ENCODE assay signal across 14 mouse cellular contexts in genomic region chr11:95981804-95982203, GRCm38 (mm10). TPM values are rescaled to one million over a fixed set of nuclear protein-coding genes. Genes with fewer than 3 reads are reported as not detected.
DNase-seq lines count a peak whose midpoint lies in the region; ATAC-seq lines count a peak whose summit lies in the region.
"Had no signal": no experiment of that assay in that cellular context is flagged by ENCODE, and none has a peak within 500 bp of the region (broad histone marks: within the 10 kb centered on the region; RNA-seq: fewer than 3 reads in every experiment).

No protein-coding gene starts in this region.

- peak overlapping the region; percentile 70 for H3K27ac ChIP-seq in hindbrain, embryonic 10.5 days
- no peak overlapping the region for H3K27ac ChIP-seq in hindbrain, embryonic 11.5 days (ENCODE audit: low read depth, low read length)
- H3K27ac ChIP-seq in midbrain, embryonic 10.5 days (replicated peaks) = peak overlapping the region; percentile 74
- H3K27ac ChIP-seq in midbrain, embryonic 15.5 days = no peak overlapping the region
- peak overlapping the region; percentile 53; the same call in 1 of the 2 replicates for H3K27ac ChIP-seq in embryonic facial prominence, embryonic 15.5 days (replicated peaks)
- H3K27ac ChIP-seq in liver, embryonic 16.5 days (ENCODE audit: low read length) = no peak overlapping the region
- H3K27ac ChIP-seq: forebrain, embryonic 13.5 days had no signal

- peaks cover 82% of the 10 kb centered on the region for H3K36me3 ChIP-seq in hindbrain, embryonic 10.5 days
- H3K36me3 ChIP-seq in hindbrain, embryonic 11.5 days (ENCODE audit: control insufficient read depth, insufficient read depth, low read length) = peaks cover under 1% of the 10 kb centered on the region; the same call in 1 of the 2 replicates
- peaks cover 85% of the 10 kb centered on the region for H3K36me3 ChIP-seq in midbrain, embryonic 10.5 days
- no peaks in the 10 kb centered on the region for H3K36me3 ChIP-seq in midbrain, embryonic 15.5 days (replicated peaks)
- H3K36me3 ChIP-seq in embryonic facial prominence, embryonic 15.5 days = peaks cover 18% of the 10 kb centered on the region; the same call in 1 of the 2 replicates
- H3K36me3 ChIP-seq in liver, embryonic 16.5 days (ENCODE audit: control insufficient read depth, insufficient read depth) = no peaks in the 10 kb centered on the region

- H3K9me3 ChIP-seq in hindbrain, embryonic 10.5 days = no peaks in the 10 kb centered on the region
- H3K9me3 ChIP-seq in hindbrain, embryonic 11.5 days (ENCODE audit: control insufficient read depth, low read length) = no peaks in the 10 kb centered on the region
- no peaks in the 10 kb centered on the region for H3K9me3 ChIP-seq in midbrain, embryonic 10.5 days (replicated peaks)
- H3K9me3 ChIP-seq in midbrain, embryonic 15.5 days = no peaks in the 10 kb centered on the region
- no peaks in the 10 kb centered on the region for H3K9me3 ChIP-seq in embryonic facial prominence, embryonic 15.5 days (replicated peaks)
- no peaks in the 10 kb centered on the region for H3K9me3 ChIP-seq in liver, embryonic 16.5 days (replicated peaks; ENCODE audit: control insufficient read depth, low read length)
- H3K9me3 ChIP-seq: forebrain, embryonic 13.5 days had no signal

- peaks cover 58% of the 10 kb centered on the region for H3K4me1 ChIP-seq in hindbrain, embryonic 10.5 days (replicated peaks)
- 0 out of 2 replicates have a peak, but pooled peaks cover 6% of the 10 kb centered on the region for H3K4me1 ChIP-seq in hindbrain, embryonic 11.5 days (replicated peaks; ENCODE audit: control insufficient read depth, insufficient read depth, low read length)
- peaks cover 47% of the 10 kb centered on the region for H3K4me1 ChIP-seq in midbrain, embryonic 10.5 days
- peaks cover 4% of the 10 kb centered on the region; the same call in 1 of the 2 replicates for H3K4me1 ChIP-seq in midbrain, embryonic 15.5 days
- H3K4me1 ChIP-seq in embryonic facial prominence, embryonic 15.5 days = peaks cover 27% of the 10 kb centered on the region
- H3K4me1 ChIP-seq in liver, embryonic 16.5 days (ENCODE audit: control insufficient read depth, low read depth, low read length) = peaks cover 6% of the 10 kb centered on the region

- WGBS in hindbrain, embryonic 10.5 days = 85% methylated on average over 12 of the region's 12 CpGs
- 91% methylated on average over 12 of the region's 12 CpGs for WGBS in hindbrain, embryonic 11.5 days
- WGBS in midbrain, embryonic 10.5 days = 84% methylated on average over 12 of the region's 12 CpGs
- WGBS in midbrain, embryonic 15.5 days = 86% methylated on average over 12 of the region's 12 CpGs
- 79% methylated on average over 12 of the region's 12 CpGs for WGBS in embryonic facial prominence, embryonic 15.5 days
- WGBS in liver, embryonic 16.5 days (ENCODE audit: insufficient replicate concordance) = 17% methylated on average over 12 of the region's 12 CpGs

- no peak overlapping the region for H3K9ac ChIP-seq in hindbrain, embryonic 11.5 days (ENCODE audit: low read depth, low read length)
- H3K9ac ChIP-seq in midbrain, embryonic 15.5 days = no peak overlapping the region
- no peak overlapping the region for H3K9ac ChIP-seq in embryonic facial prominence, embryonic 15.5 days
- H3K9ac ChIP-seq in liver, embryonic 16.5 days (ENCODE audit: low read depth, low read length) = no peak overlapping the region
- H3K9ac ChIP-seq: forebrain, embryonic 13.5 days had no signal

- DNase-seq in hindbrain, embryonic 10.5 days (ENCODE audit: low spot score) = no peak
- no peak for DNase-seq in hindbrain, embryonic 11.5 days (ENCODE audit: low spot score)
- no peak for DNase-seq in midbrain, embryonic 10.5 days (ENCODE audit: low spot score)
- no peak for DNase-seq in gastrocnemius, postnatal 10 days
- no peak for DNase-seq in B cell, adult 2 months
- DNase-seq: midbrain, embryonic 14.5 days had no signal

- no peak for ATAC-seq in hindbrain, embryonic 11.5 days (ENCODE audit: low FRiP score)
- no peak for ATAC-seq in midbrain, embryonic 15.5 days (replicated peaks)
- no peak for ATAC-seq in embryonic facial prominence, embryonic 15.5 days (ENCODE audit: insufficient number of reproducible peaks, low FRiP score, low TSS enrichment, low read depth)
- ATAC-seq in liver, embryonic 16.5 days (ENCODE audit: low read depth) = peak; percentile 45; the same call in 1 of the 2 replicates
- ATAC-seq: forebrain, embryonic 13.5 days had no signal

- H3K27me3 ChIP-seq in hindbrain, embryonic 10.5 days (ENCODE audit: insufficient read depth, poor library complexity, severe bottlenecking) = no peaks in the 10 kb centered on the region
- no peaks in the 10 kb centered on the region for H3K27me3 ChIP-seq in hindbrain, embryonic 11.5 days (ENCODE audit: control insufficient read depth, insufficient read depth, low read length)
- H3K27me3 ChIP-seq in midbrain, embryonic 10.5 days (ENCODE audit: low read depth, poor library complexity, severe bottlenecking) = no peaks in the 10 kb centered on the region
- H3K27me3 ChIP-seq in midbrain, embryonic 15.5 days (replicated peaks) = no peaks in the 10 kb centered on the region
- no peaks in the 10 kb centered on the region for H3K27me3 ChIP-seq in embryonic facial prominence, embryonic 15.5 days
- no peaks in the 10 kb centered on the region for H3K27me3 ChIP-seq in liver, embryonic 16.5 days (ENCODE audit: control insufficient read depth, insufficient read depth, low read depth, low read length)
- H3K27me3 ChIP-seq: forebrain, embryonic 13.5 days had no signal

- H3K4me2 ChIP-seq in hindbrain, embryonic 11.5 days (replicated peaks; ENCODE audit: low read depth, low read length) = no peak overlapping the region
- no peak overlapping the region for H3K4me2 ChIP-seq in midbrain, embryonic 15.5 days
- H3K4me2 ChIP-seq in embryonic facial prominence, embryonic 15.5 days (replicated peaks) = no peak overlapping the region
- H3K4me2 ChIP-seq in liver, embryonic 16.5 days (ENCODE audit: low read depth, low read length) = no peak overlapping the region; the same call in 1 of the 2 replicates
- H3K4me2 ChIP-seq: forebrain, embryonic 13.5 days had no signal

- H3K4me3 ChIP-seq in hindbrain, embryonic 10.5 days = peak overlapping the region; percentile 7
- no peak overlapping the region for H3K4me3 ChIP-seq in hindbrain, embryonic 11.5 days (ENCODE audit: low read depth, low read length)
- peak overlapping the region; percentile 20 for H3K4me3 ChIP-seq in midbrain, embryonic 10.5 days
- H3K4me3 ChIP-seq in midbrain, embryonic 15.5 days = no peak overlapping the region
- H3K4me3 ChIP-seq in embryonic facial prominence, embryonic 15.5 days (replicated peaks) = no peak overlapping the region
- no peak overlapping the region for H3K4me3 ChIP-seq in liver, embryonic 16.5 days (ENCODE audit: low read depth, low read length)
- H3K4me3 ChIP-seq: forebrain, embryonic 13.5 days had no signal

RNA-seq across cellular contexts. Expression of gene Igf2bp1, which starts 23.9 kb away (rescaled TPM):
- polyA plus RNA-seq in hindbrain, embryonic 10.5 days (2016; fragmentation: Nextera tagmentation; extraction: Ambion mirVana) = 167 and 186 TPM in 2 replicates
- 80.6 and 83.9 TPM in 2 replicates for polyA plus RNA-seq in hindbrain, embryonic 11.5 days (2014; fragmentation: Nextera tagmentation; extraction: Ambion mirVana)
- polyA plus RNA-seq in midbrain, embryonic 10.5 days (2016; fragmentation: Nextera tagmentation; extraction: Ambion mirVana) = 176 and 190 TPM in 2 replicates
- 14.6 and 15.7 TPM in 2 replicates for polyA plus RNA-seq in midbrain, embryonic 15.5 days (2015; fragmentation: Nextera tagmentation; extraction: Ambion mirVana)
- 33.0 and 38.6 TPM in 2 replicates for polyA plus RNA-seq in embryonic facial prominence, embryonic 15.5 days (2015; fragmentation: Nextera tagmentation; extraction: Ambion mirVana)
- polyA plus RNA-seq in liver, embryonic 16.5 days (2015; fragmentation: Nextera tagmentation; extraction: Ambion mirVana) = 10.4 and 10.8 TPM in 2 replicates
- 1 to 10 TPM in 1 of 2 experiments, under 1 TPM in 1; 0.23 to 1.4 TPM for total RNA-seq in gastrocnemius, postnatal 10 days (2021)

RNA-seq across cellular contexts. Expression of gene Gip, which starts 42.5 kb away (rescaled TPM):
- polyA plus RNA-seq in hindbrain, embryonic 10.5 days (2016; fragmentation: Nextera tagmentation; extraction: Ambion mirVana) = not detected in 2 replicates
- not detected in 2 replicates for polyA plus RNA-seq in hindbrain, embryonic 11.5 days (2014; fragmentation: Nextera tagmentation; extraction: Ambion mirVana)
- not detected in 2 replicates for polyA plus RNA-seq in midbrain, embryonic 10.5 days (2016; fragmentation: Nextera tagmentation; extraction: Ambion mirVana)
- not detected in 2 replicates for polyA plus RNA-seq in midbrain, embryonic 15.5 days (2015; fragmentation: Nextera tagmentation; extraction: Ambion mirVana)
- polyA plus RNA-seq in embryonic facial prominence, embryonic 15.5 days (2015; fragmentation: Nextera tagmentation; extraction: Ambion mirVana) = not detected in 2 replicates
- polyA plus RNA-seq in liver, embryonic 16.5 days (2015; fragmentation: Nextera tagmentation; extraction: Ambion mirVana) = 0.25 TPM in 1 of 2 replicates, not detected in the other
- total RNA-seq in gastrocnemius, postnatal 10 days (2021) = not detected
- total RNA-seq: adrenal gland, adult 2 months; granulocyte monocyte progenitor cell, adult 5-6 weeks; left cerebral cortex, postnatal 25 days had no signal
- polyA plus RNA-seq: adrenal gland, adult 2 months; cortical plate, adult 2 months; forebrain, embryonic 13.5 days; midbrain, embryonic 14.5 days had no signal

RNA-seq across cellular contexts. Expression of gene Snf8, which starts 52.9 kb away (rescaled TPM):
- polyA plus RNA-seq in hindbrain, embryonic 10.5 days (2016; fragmentation: Nextera tagmentation; extraction: Ambion mirVana) = 118 and 126 TPM in 2 replicates
- polyA plus RNA-seq in hindbrain, embryonic 11.5 days (2014; fragmentation: Nextera tagmentation; extraction: Ambion mirVana) = 47.3 and 48.8 TPM in 2 replicates
- polyA plus RNA-seq in midbrain, embryonic 10.5 days (2016; fragmentation: Nextera tagmentation; extraction: Ambion mirVana) = 106 and 110 TPM in 2 replicates
- 137 TPM in 2 replicates for polyA plus RNA-seq in midbrain, embryonic 15.5 days (2015; fragmentation: Nextera tagmentation; extraction: Ambion mirVana)
- polyA plus RNA-seq in embryonic facial prominence, embryonic 15.5 days (2015; fragmentation: Nextera tagmentation; extraction: Ambion mirVana) = 100 and 103 TPM in 2 replicates
- polyA plus RNA-seq in liver, embryonic 16.5 days (2015; fragmentation: Nextera tagmentation; extraction: Ambion mirVana) = 47.5 and 54.4 TPM in 2 replicates
- 10 to 100 TPM; 31.6 to 34.5 TPM for total RNA-seq in gastrocnemius, postnatal 10 days (2021)

Comparison
In these comparisons a context has a peak if more than half of its experiments do, and no peak if none do; other contexts are left out.
1. H3K27ac ChIP-seq: peak in hindbrain, embryonic 10.5 days (single experiment), midbrain, embryonic 10.5 days (single experiment) and embryonic facial prominence, embryonic 15.5 days (single experiment); none in hindbrain, embryonic 11.5 days (single experiment), midbrain, embryonic 15.5 days (single experiment) and liver, embryonic 16.5 days (single experiment).
2. H3K4me3 ChIP-seq: peak in hindbrain, embryonic 10.5 days (single experiment) and midbrain, embryonic 10.5 days (single experiment); none in hindbrain, embryonic 11.5 days (single experiment), midbrain, embryonic 15.5 days (single experiment), embryonic facial prominence, embryonic 15.5 days (single experiment) and liver, embryonic 16.5 days (single experiment).